ENCODE assay signal across 25 mouse cellular contexts in the genomic region with DNA sequence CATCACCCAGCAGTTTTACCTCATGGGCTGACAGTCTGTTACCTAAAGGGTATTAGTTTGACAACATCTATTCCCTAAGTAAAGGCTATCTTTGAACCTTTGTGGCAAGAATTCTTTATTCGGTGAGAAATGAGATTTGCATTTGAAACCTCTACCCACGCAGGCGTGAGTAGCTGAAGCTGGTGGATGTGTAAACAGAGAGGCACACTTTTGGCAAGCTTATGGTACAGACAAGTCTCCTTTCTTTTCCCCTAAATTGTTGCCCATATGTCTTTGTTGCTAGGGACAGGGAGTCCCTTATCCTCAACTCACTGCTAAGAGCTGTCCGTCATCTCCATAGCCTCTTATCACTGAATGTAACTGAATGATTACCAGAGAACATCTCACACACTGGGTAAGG. TPM values are rescaled to one million over a fixed set of nuclear protein-coding genes. Genes with fewer than 3 reads are reported as not detected.
A peak's percentile ranks its signal among the peaks of the same experiment; 100 is the strongest.
DNase-seq lines count a peak whose midpoint lies in the region; ATAC-seq and TF ChIP-seq lines count a peak whose summit lies in the region.
"Had no signal": no experiment of that assay in that cellular context is flagged by ENCODE, and none has a peak within 500 bp of the region (broad histone marks: within the 10 kb centered on the region; RNA-seq: fewer than 3 reads in every experiment).

No protein-coding gene starts in this region.

- DNase-seq in forebrain, embryonic 10.5 days (ENCODE audit: extremely low spot score, low spot score): no peak
- no peak for DNase-seq in frontal cortex, postnatal 10 days (ENCODE audit: low spot score in 2 of 2)
- peak; percentile 57 for DNase-seq in brain, adult 2 months (ENCODE audit: low read depth, low spot score)
- DNase-seq in brain, embryonic 14.5 days (ENCODE audit: low read depth): peak; percentile 36
- no peak for DNase-seq in left cerebral cortex, adult 11 months (ENCODE audit: low spot score)
- DNase-seq: adrenal gland, adult 2 months; adrenal gland, adult 8-10 months; adrenal gland, postnatal 10 days; adrenal gland, postnatal 14 days; adrenal gland, postnatal 25 days; adrenal gland, postnatal 36 days; B cell, adult 2 months; cerebellum, adult 11 months; cerebellum, adult 11-12 months; cerebellum, adult 18-20 months; cerebellum, adult 2 months had no signal

- H3K9me3 ChIP-seq in forebrain, embryonic 16.5 days (ENCODE audit: control insufficient read depth, low read length): peaks cover 12% of the 10 kb centered on the region; the same call in 1 of the 2 replicates
- peaks cover 83% of the 10 kb centered on the region for H3K9me3 ChIP-seq in forebrain, embryonic 10.5 days
- peaks cover 20% of the 10 kb centered on the region; the same call in 1 of the 2 replicates for H3K9me3 ChIP-seq in midbrain, embryonic 16.5 days (replicated peaks; ENCODE audit: control insufficient read depth, low read length, poor library complexity, severe bottlenecking)

- no peak for TF ChIP-seq CTCF in brain, embryonic 14.5 days (IDR thresholded peaks at IDR 0.05; ENCODE audit: borderline replicate concordance, extremely low read depth, insufficient read depth, insufficient read length)

- H3K27me3 ChIP-seq in forebrain, embryonic 16.5 days (replicated peaks; ENCODE audit: control insufficient read depth, insufficient read depth, low read length): no peaks in the 10 kb centered on the region
- H3K27me3 ChIP-seq in forebrain, embryonic 10.5 days (ENCODE audit: poor library complexity, severe bottlenecking): no peaks in the 10 kb centered on the region
- H3K27me3 ChIP-seq in midbrain, embryonic 16.5 days (ENCODE audit: control insufficient read depth, insufficient read depth, low read depth, low read length): no peaks in the 10 kb centered on the region
- H3K27me3 ChIP-seq: CH12.LX, Patski had no signal

- H3K27ac ChIP-seq in forebrain, embryonic 16.5 days (ENCODE audit: low read length): no peak overlapping the region
- no peak overlapping the region for H3K27ac ChIP-seq in forebrain, embryonic 10.5 days
- H3K27ac ChIP-seq in midbrain, embryonic 16.5 days (ENCODE audit: low read length): no peak overlapping the region

- whole genome bisulfite sequencing in forebrain, embryonic 16.5 days: 59% methylated on average over 4 of the region's 4 CpGs
- 93% methylated on average over 4 of the region's 4 CpGs for WGBS in forebrain, embryonic 10.5 days
- 94% methylated on average over 4 of the region's 4 CpGs for WGBS in midbrain, embryonic 16.5 days

- H3K36me3 ChIP-seq in forebrain, embryonic 16.5 days (ENCODE audit: control insufficient read depth, insufficient read depth): peaks cover 2% of the 10 kb centered on the region; the same call in 1 of the 2 replicates
- H3K36me3 ChIP-seq in forebrain, embryonic 10.5 days (replicated peaks): peaks cover 78% of the 10 kb centered on the region
- no peaks in the 10 kb centered on the region for H3K36me3 ChIP-seq in midbrain, embryonic 16.5 days (ENCODE audit: control insufficient read depth, insufficient read depth, low read length)
- H3K36me3 ChIP-seq: G1E had no signal

- ATAC-seq in forebrain, embryonic 16.5 days: peak; percentile 43; the same call in 1 of the 2 replicates
- ATAC-seq in frontal cortex, adult (ENCODE audit: low TSS enrichment): peak; percentile 70
- no peak for ATAC-seq in midbrain, embryonic 16.5 days
- ATAC-seq: activated CD4-positive, CD25-positive, alpha-beta regulatory T cell, adult 4 months; CD4-positive, CD25-positive, alpha-beta regulatory T cell, adult 4 months; Patski had no signal

- H3K4me1 ChIP-seq in forebrain, embryonic 16.5 days (replicated peaks; ENCODE audit: control insufficient read depth, insufficient read depth, low read length): peaks cover 12% of the 10 kb centered on the region
- H3K4me1 ChIP-seq in forebrain, embryonic 10.5 days: peaks cover 5% of the 10 kb centered on the region; the same call in 1 of the 2 replicates
- H3K4me1 ChIP-seq in midbrain, embryonic 16.5 days (ENCODE audit: control insufficient read depth, insufficient read depth, low read length): 0 out of 2 replicates have a peak, but pooled peaks cover 4% of the 10 kb centered on the region

- H3K4me3 ChIP-seq in forebrain, embryonic 16.5 days (replicated peaks; ENCODE audit: low read length): no peak overlapping the region
- H3K4me3 ChIP-seq in forebrain, embryonic 10.5 days: no peak overlapping the region
- no peak overlapping the region for H3K4me3 ChIP-seq in midbrain, embryonic 16.5 days (ENCODE audit: low read depth, low read length)

- TF ChIP-seq POLR2A in brain, embryonic 14.5 days (IDR thresholded peaks at IDR 0.05; ENCODE audit: borderline replicate concordance, extremely low read depth, insufficient read depth, insufficient read length, poor library complexity, severe bottlenecking): no peak

- no peak overlapping the region for H3K9ac ChIP-seq in forebrain, embryonic 16.5 days (replicated peaks; ENCODE audit: low read depth, low read length)
- H3K9ac ChIP-seq in midbrain, embryonic 16.5 days (ENCODE audit: low read depth, low read length): no peak overlapping the region

- no peak overlapping the region for H3K4me2 ChIP-seq in forebrain, embryonic 16.5 days (ENCODE audit: low read length)
- H3K4me2 ChIP-seq in midbrain, embryonic 16.5 days (ENCODE audit: low read length): no peak overlapping the region

RNA-seq across cellular contexts. Expression of a gene that starts 21.3 kb away (rescaled TPM):
- 57.4 and 59.4 TPM in 2 replicates for polyA plus RNA-seq in forebrain, embryonic 16.5 days (2015; fragmentation: Nextera tagmentation; extraction: Ambion mirVana)
- 16.0 and 17.0 TPM in 2 replicates for polyA plus RNA-seq in forebrain, embryonic 10.5 days (2016; fragmentation: Nextera tagmentation; extraction: Ambion mirVana)
- 32.0 and 48.4 TPM in 2 replicates for polyA plus RNA-seq in brain, embryonic 14.5 days (2012; rRNA removed)
- polyA plus RNA-seq in midbrain, embryonic 16.5 days (2015; fragmentation: Nextera tagmentation; extraction: Ambion mirVana): 60.1 and 63.4 TPM in 2 replicates
- polyA plus RNA-seq: C2C12; CD4-positive, CD25-positive, alpha-beta regulatory T cell, adult 4 months; G1E; Patski had no signal

Comparison
In these comparisons a context has a peak if more than half of its experiments do, and no peak if none do; other contexts are left out.
1. DNase-seq: peak in brain, adult 2 months (single experiment) and brain, embryonic 14.5 days (single experiment); none in forebrain, embryonic 10.5 days (single experiment), frontal cortex, postnatal 10 days (0 of 2) and left cerebral cortex, adult 11 months (single experiment).